Mouse (Mus musculus) embryo, embryonic 11 days (tissue): ENCODE measurements around the gene Trpc7.

ENCODE experiments used
- DNase-seq: peaks from one replicate; pipeline ENCODE4 v3.0.0-alpha.2; 2015

The Trpc7 gene

GRCm38 (mm10) chr13:56782621-56783020, 113.2 kb downstream of the Trpc7 start:
- DNase-seq = no peak

- DNase-seq = no peak
Observed at GRCm38 (mm10) chr13:56781697-56782096, 114.1 kb downstream of the Trpc7 start.

GRCm38 (mm10) chr13:56780746-56781469, 114.9 kb downstream of the Trpc7 start:
- no peak for DNase-seq

GRCm38 (mm10) chr13:56774304-56774703, 121.5 kb downstream of the Trpc7 start:
- DNase-seq = peak; percentile 42

- DNase-seq = no peak
Observed at GRCm38 (mm10) chr13:56773262-56773870, 122.4 kb downstream of the Trpc7 start.

GRCm38 (mm10) chr13:56772592-56772991, 123.2 kb downstream of the Trpc7 start:
- no peak for DNase-seq

- DNase-seq = no peak
Observed at GRCm38 (mm10) chr13:56770786-56771185, 125.0 kb downstream of the Trpc7 start.

GRCm38 (mm10) chr13:56770136-56770578, 125.6 kb downstream of the Trpc7 start:
- DNase-seq = no peak

GRCm38 (mm10) chr13:56769431-56769830, 126.4 kb downstream of the Trpc7 start:
- DNase-seq = peak; percentile 42

GRCm38 (mm10) chr13:56766211-56766610, 129.6 kb downstream of the Trpc7 start:
- DNase-seq = no peak

GRCm38 (mm10) chr13:56765284-56766032, 130.3 kb downstream of the Trpc7 start:
- DNase-seq = no peak

- no peak for DNase-seq
Observed at GRCm38 (mm10) chr13:56762446-56763229, 133.2 kb downstream of the Trpc7 start.

GRCm38 (mm10) chr13:56758492-56758891, 137.3 kb downstream of the Trpc7 start:
- peak; percentile 84 for DNase-seq

- no peak for DNase-seq
Observed at GRCm38 (mm10) chr13:56757201-56757600, 138.6 kb downstream of the Trpc7 start.

- DNase-seq = no peak
Observed at GRCm38 (mm10) chr13:56755871-56756270, 139.9 kb downstream of the Trpc7 start.

- peak; percentile 49 for DNase-seq
Observed at GRCm38 (mm10) chr13:56753192-56753951, 142.4 kb downstream of the Trpc7 start, which contains the start of gene Gm45623. TSS of gene Gm45623 (minus strand) at chr13:56753827.

- DNase-seq = peak; percentile 68
Observed at GRCm38 (mm10) chr13:56752474-56753191, 143.2 kb downstream of the Trpc7 start.

GRCm38 (mm10) chr13:56751774-56752173, 144.0 kb downstream of the Trpc7 start:
- no peak for DNase-seq

- no peak for DNase-seq
Observed at GRCm38 (mm10) chr13:56749377-56749776, 146.4 kb downstream of the Trpc7 start.

GRCm38 (mm10) chr13:56747554-56747953, 148.2 kb downstream of the Trpc7 start:
- DNase-seq = no peak
